Mouse (Mus musculus) stomach, embryonic 15.5 days (tissue): ENCODE data around the gene Plb1. TPM values are rescaled to one million over a fixed set of nuclear protein-coding genes. Genes with fewer than 3 reads are reported as not detected.
A peak's percentile ranks its signal among the peaks of the same experiment; 100 is the strongest.

Experiments
- ATAC-seq: fragments of 200-750 bp; cut with Nextera tagmentation; 2 replicates; pipeline ENCODE4 v1.8.0; 2017; ENCODE audit warnings: low read depth, moderate number of reproducible peaks, moderate TSS enrichment; ENCODE audit not compliant: insufficient read depth, low FRiP score
- H3K27ac ChIP-seq: fragments of 300-500 bp; sonication (generic); 2 replicates; pipeline ENCODE4 v1.5.1; 2015; ENCODE audit warnings: mild to moderate bottlenecking, inconsistent platforms
- H3K27me3 ChIP-seq: fragments of 300-500 bp; sonication (generic); replicated peaks from 2 replicates; pipeline ENCODE4 v1.6.1; 2015; ENCODE audit warnings: inconsistent platforms
- H3K36me3 ChIP-seq: fragments of 300-500 bp; sonication (generic); 2 replicates; pipeline ENCODE4 v1.6.1; 2015; ENCODE audit warnings: inconsistent platforms
- H3K4me1 ChIP-seq: fragments of 300-500 bp; sonication (generic); 2 replicates; pipeline ENCODE4 v1.6.1; 2015; ENCODE audit warnings: inconsistent platforms
- H3K4me2 ChIP-seq: fragments of 300-500 bp; sonication (generic); 2 replicates; pipeline ENCODE4 v1.6.1; 2015; ENCODE audit warnings: mild to moderate bottlenecking, inconsistent platforms
- H3K4me3 ChIP-seq: fragments of 300-500 bp; sonication (generic); replicated peaks from 2 replicates; pipeline ENCODE4 v1.5.1; 2015; ENCODE audit warnings: inconsistent platforms
- H3K9ac ChIP-seq: fragments of 300-500 bp; sonication (generic); 2 replicates; pipeline ENCODE4 v1.6.1; 2015; ENCODE audit warnings: inconsistent platforms
- H3K9me3 ChIP-seq: fragments of 300-500 bp; sonication (generic); 2 replicates; pipeline ENCODE4 v1.6.1; 2016; ENCODE audit warnings: inconsistent platforms
- WGBS: fragments of 180-500 bp; shearing (Covaris S2); methylation state at CpG from one replicate; pipeline ENCODE4 v1.1.7; 2015; 5-methylcytosine and 5-hydroxymethylcytosine counted together
- polyA plus RNA-seq: library from polyadenylated mRNA; unstranded; fragments of >200 nt; fragmentation: Nextera tagmentation; extraction: Ambion mirVana; gene quantifications from 2 replicates; pipeline ENCODE4 v1.2.1, GENCODE M21; 2015

Gene Plb1
- polyA plus RNA-seq, 1 experiment from 2014 or later, result 0.98 TPM

DNA sequence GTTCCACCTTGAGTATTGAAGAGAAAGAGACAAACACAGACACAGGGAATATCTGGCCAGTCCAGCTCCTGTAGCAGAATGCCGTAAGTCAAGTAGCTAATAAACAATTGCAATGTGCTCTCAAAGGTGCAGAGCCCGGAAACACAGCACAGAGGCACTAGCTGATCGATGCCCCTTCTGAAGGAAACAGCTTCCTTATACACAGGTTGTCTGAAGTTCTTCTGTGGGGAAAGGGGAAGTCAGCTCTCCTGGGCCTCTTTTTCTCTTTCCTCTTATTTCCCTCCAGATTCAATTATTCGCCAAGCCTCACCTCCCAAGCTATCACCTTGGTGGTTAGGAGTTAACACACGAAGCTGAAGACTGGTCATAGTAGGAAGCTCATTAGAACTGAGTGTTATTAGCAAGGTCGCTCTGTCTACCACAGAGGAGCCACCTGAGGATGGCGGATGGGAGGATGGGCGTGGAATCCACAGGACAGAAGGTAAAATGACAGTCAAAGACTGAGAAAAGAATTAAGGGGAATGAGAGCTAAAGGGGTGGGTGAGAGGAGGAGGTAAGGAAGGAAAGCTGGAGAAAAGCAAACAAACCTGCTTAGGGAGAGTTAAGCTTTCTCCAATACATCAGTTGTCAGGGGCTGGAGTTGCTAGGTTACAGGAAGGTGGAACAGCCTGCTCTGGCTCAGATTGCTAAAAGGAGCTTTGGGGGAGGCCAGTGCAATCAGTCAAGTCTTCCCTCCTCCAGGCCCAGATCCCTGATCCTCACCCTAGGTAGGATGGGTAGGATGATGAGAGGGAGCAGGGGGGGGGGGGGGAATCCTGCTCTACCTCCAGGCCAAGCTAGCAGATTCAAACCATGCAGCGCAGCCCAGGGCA, 170.8 kb downstream of the Plb1 start:
- peak overlapping the region; percentile 48; the same call in 1 of the 2 replicates for H3K27ac ChIP-seq
- no peak overlapping the region for H3K9ac ChIP-seq
- no peaks in the 10 kb centered on the region for H3K27me3 ChIP-seq
- H3K4me1 ChIP-seq, result peaks cover 36% of the 10 kb centered on the region
- ATAC-seq, result peak; percentile 68
- 51% methylated on average over 9 of the region's 9 CpGs for WGBS
- no peaks in the 10 kb centered on the region for H3K36me3 ChIP-seq
- H3K4me3 ChIP-seq, result no peak overlapping the region
- no peaks in the 10 kb centered on the region for H3K9me3 ChIP-seq
- H3K4me2 ChIP-seq, result peak overlapping the region; percentile 10; the same call in 1 of the 2 replicates

DNA sequence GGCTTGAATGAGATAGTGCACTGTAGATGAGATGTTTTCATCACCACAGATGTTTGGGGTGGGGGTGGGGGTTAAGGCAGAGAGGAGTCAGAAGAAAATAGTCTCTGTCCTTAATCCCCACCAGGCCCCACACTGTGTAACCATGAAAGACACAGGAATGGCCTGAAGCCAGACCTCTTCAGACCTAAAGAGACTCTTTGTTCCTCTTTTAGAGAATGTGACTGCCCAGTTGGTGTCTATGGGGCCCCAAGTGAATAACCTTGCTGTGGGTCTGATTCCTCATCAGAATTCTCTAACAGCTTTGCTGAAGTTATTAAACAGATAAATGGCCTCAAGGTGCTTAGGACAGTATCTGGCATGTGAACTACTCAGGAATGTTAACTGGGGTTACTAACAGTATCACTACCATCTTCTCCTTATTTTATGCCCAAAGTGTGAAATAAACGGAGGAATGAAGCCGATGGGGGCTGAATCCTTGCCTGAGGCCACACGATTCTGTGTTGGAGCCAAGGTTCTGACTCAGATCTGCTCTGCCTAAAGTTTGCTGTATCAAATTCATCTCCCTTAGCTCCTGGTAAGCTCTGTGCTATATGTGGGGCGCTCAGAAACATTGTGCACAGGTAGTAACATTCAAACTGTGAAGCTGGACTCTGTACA, 172.8 kb downstream of the Plb1 start:
- no peak overlapping the region for H3K27ac ChIP-seq
- no peak overlapping the region for H3K4me3 ChIP-seq
- no peaks in the 10 kb centered on the region for H3K9me3 ChIP-seq
- no peaks in the 10 kb centered on the region for H3K27me3 ChIP-seq
- no peak for ATAC-seq
- H3K9ac ChIP-seq, result no peak overlapping the region
- 74% methylated on average over 4 of the region's 4 CpGs for WGBS
- peaks cover 29% of the 10 kb centered on the region; the same call in 1 of the 2 replicates for H3K4me1 ChIP-seq
- no peak overlapping the region for H3K4me2 ChIP-seq
- H3K36me3 ChIP-seq, result no peaks in the 10 kb centered on the region

DNA sequence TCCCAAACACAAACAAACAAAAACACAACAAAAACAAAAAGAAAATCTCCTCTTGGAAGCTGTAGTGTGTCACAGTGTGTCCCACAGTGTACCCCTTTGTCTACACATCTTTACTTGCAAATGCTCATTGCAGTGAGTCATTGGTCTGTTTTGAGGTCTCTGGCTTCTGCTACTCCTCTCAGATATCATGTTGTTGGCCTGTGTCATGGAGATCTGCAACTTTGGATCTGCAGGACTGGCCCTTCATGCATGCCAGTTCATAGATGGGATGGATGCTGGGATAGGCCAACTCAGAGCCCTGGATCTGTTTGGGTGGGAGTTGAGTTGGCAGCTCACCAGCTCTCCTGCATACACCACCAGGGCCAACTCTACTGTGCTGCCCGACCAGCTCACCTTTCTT, 176.3 kb downstream of the Plb1 start:
- 61% methylated on average over 1 of the region's 1 CpGs for WGBS
- no peaks in the 10 kb centered on the region for H3K27me3 ChIP-seq
- no peak overlapping the region for H3K9ac ChIP-seq
- no peak for ATAC-seq
- H3K4me3 ChIP-seq, result no peak overlapping the region
- no peak overlapping the region for H3K27ac ChIP-seq
- H3K9me3 ChIP-seq, result no peaks in the 10 kb centered on the region
- no peaks in the 10 kb centered on the region for H3K36me3 ChIP-seq
- H3K4me1 ChIP-seq, result 0 out of 2 replicates have a peak, but pooled peaks cover 9% of the 10 kb centered on the region
- no peak overlapping the region for H3K4me2 ChIP-seq

DNA sequence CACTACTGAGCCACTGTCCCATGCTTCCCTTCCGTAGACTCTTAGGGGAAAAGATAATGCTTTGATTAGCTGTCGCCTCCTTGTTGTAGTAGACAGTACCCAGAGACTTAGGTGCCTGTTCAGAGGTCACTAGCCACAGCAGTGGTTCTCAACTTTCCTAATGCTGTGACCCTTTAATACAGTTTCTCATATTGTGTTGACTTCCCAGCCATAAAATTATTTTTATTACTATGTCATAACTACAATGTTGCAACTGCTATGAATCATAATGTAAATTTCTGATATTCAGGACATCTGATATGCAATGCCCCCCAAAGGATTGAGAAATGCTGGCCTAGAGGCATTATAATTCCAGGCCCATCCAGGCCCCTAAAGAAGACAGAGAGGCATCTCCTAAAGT, 177.2 kb downstream of the Plb1 start:
- no peak for ATAC-seq
- Histone ChIP-seq H3K4me3 (no peak overlapping the region), H3K9me3 (no peaks in the 10 kb centered on the region), H3K36me3 (no peaks in the 10 kb centered on the region), H3K27ac (no peak overlapping the region), H3K4me2 (no peak overlapping the region), H3K4me1 (peaks cover 9% of the 10 kb centered on the region; the same call in 1 of the 2 replicates), H3K9ac (no peak overlapping the region), H3K27me3 (no peaks in the 10 kb centered on the region)
- 83% methylated on average over 2 of the region's 2 CpGs for WGBS

DNA sequence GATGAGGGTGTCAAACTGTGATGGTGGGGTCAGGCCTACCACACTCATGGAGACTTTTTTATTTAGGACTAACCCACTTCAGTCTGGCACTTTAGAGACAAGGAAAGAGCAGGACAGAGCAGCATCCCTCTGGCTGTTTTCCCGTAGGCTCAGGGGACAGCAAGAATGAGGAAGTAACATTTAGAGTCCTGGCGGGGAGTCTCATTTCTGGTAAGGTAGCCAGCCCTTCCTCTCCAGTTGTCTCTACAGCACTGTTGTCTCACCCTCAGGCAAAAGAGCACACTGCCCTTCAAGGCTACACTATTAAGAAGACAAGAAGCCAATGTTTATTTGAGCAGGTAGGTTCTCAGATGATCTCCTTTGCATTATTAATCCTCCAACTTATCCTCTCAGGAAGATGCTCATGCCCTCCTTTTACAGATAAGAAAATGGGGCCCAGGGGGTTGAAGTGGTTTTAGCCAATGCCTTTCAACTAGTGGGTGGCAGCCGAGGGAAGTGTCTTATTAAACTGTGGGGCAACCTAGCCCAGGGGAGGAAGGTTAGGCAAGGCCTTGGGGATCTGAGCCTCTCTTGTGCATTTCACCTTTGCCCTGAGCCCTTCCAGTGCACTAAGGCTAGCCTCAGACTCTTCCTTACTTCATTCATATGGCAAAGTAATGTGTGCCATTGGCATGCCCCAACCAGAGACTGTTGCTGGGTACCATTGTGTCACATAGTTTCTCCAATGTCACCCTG, 178.6 kb downstream of the Plb1 start:
- Histone ChIP-seq H3K27me3 (no peaks in the 10 kb centered on the region), H3K27ac (no peak overlapping the region), H3K9me3 (no peaks in the 10 kb centered on the region), H3K9ac (no peak overlapping the region), H3K4me1 (peaks cover 7% of the 10 kb centered on the region; the same call in 1 of the 2 replicates), H3K4me2 (no peak overlapping the region), H3K4me3 (no peak overlapping the region), H3K36me3 (no peaks in the 10 kb centered on the region)
- 62% methylated on average over 3 of the region's 3 CpGs for WGBS
- no peak for ATAC-seq

DNA sequence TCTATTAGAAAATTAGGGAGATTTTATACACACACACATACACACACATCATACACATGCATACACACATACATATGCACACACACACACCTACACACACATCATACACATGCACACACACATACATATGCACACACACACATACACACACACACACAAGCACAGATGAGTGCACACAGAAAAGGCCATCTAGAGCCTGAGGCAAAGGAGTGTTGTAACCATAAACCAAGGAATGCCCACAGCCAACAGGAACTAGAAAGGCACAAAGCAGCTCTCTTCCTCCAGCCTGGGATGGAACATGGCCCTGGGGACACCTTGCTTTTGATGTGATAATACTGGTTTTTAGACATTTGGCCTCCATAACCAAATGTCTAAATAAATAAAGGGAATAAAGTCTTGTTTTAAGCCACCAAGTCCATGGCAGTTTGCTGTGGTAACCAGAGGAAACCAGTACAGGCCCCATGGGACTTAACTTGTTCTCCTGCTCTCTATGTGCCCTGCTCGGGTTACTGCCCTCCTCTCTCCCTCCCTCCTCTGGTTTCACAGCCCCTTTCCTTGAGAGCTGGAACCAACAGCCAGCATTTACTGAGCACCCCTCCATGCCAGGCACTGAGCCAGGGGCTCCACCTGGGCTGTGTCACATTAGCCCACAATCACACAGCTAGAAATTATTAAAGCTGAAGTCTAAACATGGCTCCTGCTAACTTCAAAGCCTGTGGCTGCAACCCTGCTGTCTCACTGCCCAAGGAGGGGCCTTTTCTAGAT, 179.9 kb downstream of the Plb1 start:
- Histone ChIP-seq H3K36me3 (no peaks in the 10 kb centered on the region), H3K4me3 (no peak overlapping the region), H3K4me1 (peaks cover 7% of the 10 kb centered on the region; the same call in 1 of the 2 replicates), H3K27me3 (no peaks in the 10 kb centered on the region), H3K9ac (no peak overlapping the region), H3K9me3 (no peaks in the 10 kb centered on the region), H3K27ac (peak overlapping the region; percentile 44), H3K4me2 (no peak overlapping the region)
- 20% methylated on average over 1 of the region's 1 CpGs for WGBS
- ATAC-seq, result 0 out of 2 replicates have a peak, but pooled peaks have one; percentile 47

DNA sequence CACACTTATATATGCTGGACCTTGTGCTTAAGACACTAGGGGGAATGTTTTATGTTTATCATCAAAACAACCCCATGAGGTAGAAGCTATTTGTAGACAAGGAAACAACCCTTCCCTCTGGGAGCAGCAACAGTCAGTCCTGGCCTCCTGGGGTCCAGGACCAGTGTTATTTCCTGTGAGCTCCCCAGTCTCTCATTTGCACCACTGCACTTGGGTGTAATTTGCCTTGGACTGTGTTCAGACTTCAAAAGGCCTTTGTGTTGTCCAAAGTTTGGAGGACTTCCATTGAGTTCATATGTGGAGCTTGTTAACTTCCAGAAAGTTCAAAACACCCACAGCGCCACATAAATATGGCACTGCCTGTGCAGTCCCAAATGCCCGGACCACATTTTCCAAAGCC, 180.6 kb downstream of the Plb1 start:
- H3K4me3 ChIP-seq, result no peak overlapping the region
- no peaks in the 10 kb centered on the region for H3K36me3 ChIP-seq
- no peak for ATAC-seq
- H3K4me2 ChIP-seq, result no peak overlapping the region
- H3K9me3 ChIP-seq, result no peaks in the 10 kb centered on the region
- WGBS, result 78% methylated on average over 2 of the region's 2 CpGs
- H3K4me1 ChIP-seq, result peaks cover 7% of the 10 kb centered on the region; the same call in 1 of the 2 replicates
- H3K27ac ChIP-seq, result peak overlapping the region; percentile 44
- H3K9ac ChIP-seq, result no peak overlapping the region
- no peaks in the 10 kb centered on the region for H3K27me3 ChIP-seq

DNA sequence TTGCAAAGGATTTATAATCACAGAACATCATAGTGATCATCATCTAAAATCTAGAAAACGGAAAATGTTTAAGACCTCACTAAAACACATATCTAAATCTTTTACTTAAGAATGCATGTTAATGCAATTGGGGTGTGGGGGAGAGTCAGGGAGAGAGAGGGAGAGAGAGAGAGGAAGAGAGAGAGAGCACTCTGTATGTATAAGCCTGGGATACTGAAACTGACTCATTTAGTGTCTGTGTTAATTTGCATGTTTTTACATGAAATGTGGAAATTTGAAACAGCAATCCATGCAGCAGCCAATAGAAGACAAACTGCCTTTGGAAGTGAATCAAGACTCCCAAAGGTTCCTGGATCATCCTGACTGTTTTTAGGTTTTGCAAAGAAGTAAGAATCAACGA, 181.1 kb downstream of the Plb1 start:
- 56% methylated on average over 2 of the region's 2 CpGs for WGBS
- no peak overlapping the region for H3K4me2 ChIP-seq
- H3K4me3 ChIP-seq, result no peak overlapping the region

DNA sequence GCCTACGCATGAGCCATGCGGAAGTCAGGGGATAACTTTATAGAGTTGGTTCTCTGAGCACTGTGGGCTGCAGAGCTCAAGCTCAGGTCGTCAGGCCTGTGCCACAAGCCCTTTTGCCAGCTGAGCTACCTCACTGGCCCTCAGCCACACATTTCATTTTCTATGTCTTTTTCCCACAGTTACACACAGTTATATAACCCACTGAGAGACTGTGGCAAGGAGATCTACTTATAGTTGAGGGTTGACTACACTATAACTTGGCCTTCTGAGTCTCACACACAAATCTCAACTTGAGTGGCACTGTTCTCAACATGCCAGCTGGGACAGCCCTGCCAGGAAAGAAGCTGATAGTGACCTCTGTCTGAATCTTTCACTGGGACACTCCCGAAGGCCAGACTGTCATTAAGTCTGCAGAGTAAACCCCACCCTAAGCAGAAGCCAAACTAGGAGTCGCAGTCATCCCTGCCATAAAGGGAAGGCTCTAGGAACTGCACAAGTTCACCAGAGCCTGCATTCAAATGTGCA, 182.0 kb downstream of the Plb1 start:
- Histone ChIP-seq H3K4me1 (peaks cover 7% of the 10 kb centered on the region; the same call in 1 of the 2 replicates), H3K4me3 (no peak overlapping the region), H3K9ac (no peak overlapping the region), H3K27ac (0 out of 2 replicates have a peak overlapping the region, but pooled peaks have one; percentile 16), H3K36me3 (no peaks in the 10 kb centered on the region), H3K27me3 (no peaks in the 10 kb centered on the region), H3K4me2 (no peak overlapping the region), H3K9me3 (no peaks in the 10 kb centered on the region)
- 65% methylated on average over 5 of the region's 5 CpGs for WGBS
- ATAC-seq, result no peak

More for the DNA sequence above, 181.1 kb downstream of the Plb1 start:
- no peaks in the 10 kb centered on the region for H3K9me3 ChIP-seq
- H3K4me1 ChIP-seq, result peaks cover 7% of the 10 kb centered on the region; the same call in 1 of the 2 replicates
- peak overlapping the region; percentile 44; the same call in 1 of the 2 replicates for H3K27ac ChIP-seq
- H3K9ac ChIP-seq, result no peak overlapping the region
- ATAC-seq, result no peak
- no peaks in the 10 kb centered on the region for H3K36me3 ChIP-seq
- no peaks in the 10 kb centered on the region for H3K27me3 ChIP-seq

DNA sequence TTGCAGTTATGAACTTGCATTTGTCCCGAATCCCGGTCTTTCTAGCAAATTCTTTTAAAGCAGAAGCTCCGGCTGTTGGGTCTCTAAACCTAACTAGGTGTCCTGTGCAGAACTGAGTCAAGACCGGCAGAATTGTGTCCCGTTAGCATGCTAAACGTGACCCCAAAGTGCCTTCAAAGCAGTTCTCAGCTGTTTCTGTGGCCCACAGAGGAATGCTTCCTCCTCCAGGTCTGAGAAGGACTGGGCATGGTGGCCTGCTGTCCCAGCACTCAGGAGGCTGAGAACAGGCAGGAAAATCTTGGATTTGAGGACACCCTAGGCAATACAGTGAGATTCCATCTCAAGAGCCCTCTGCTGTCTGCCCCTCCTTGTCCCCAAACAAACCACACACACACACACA, 183.0 kb downstream of the Plb1 start:
- no peaks in the 10 kb centered on the region for H3K9me3 ChIP-seq
- H3K4me1 ChIP-seq, result peaks cover 7% of the 10 kb centered on the region; the same call in 1 of the 2 replicates
- H3K9ac ChIP-seq, result no peak overlapping the region
- no peaks in the 10 kb centered on the region for H3K27me3 ChIP-seq
- H3K36me3 ChIP-seq, result no peaks in the 10 kb centered on the region
- ATAC-seq, result no peak
- H3K4me2 ChIP-seq, result no peak overlapping the region
- no peak overlapping the region for H3K27ac ChIP-seq
- 86% methylated on average over 6 of the region's 6 CpGs for WGBS
- no peak overlapping the region for H3K4me3 ChIP-seq
